ENCODE assay signal across 22 mouse cellular contexts in the genomic region with DNA sequence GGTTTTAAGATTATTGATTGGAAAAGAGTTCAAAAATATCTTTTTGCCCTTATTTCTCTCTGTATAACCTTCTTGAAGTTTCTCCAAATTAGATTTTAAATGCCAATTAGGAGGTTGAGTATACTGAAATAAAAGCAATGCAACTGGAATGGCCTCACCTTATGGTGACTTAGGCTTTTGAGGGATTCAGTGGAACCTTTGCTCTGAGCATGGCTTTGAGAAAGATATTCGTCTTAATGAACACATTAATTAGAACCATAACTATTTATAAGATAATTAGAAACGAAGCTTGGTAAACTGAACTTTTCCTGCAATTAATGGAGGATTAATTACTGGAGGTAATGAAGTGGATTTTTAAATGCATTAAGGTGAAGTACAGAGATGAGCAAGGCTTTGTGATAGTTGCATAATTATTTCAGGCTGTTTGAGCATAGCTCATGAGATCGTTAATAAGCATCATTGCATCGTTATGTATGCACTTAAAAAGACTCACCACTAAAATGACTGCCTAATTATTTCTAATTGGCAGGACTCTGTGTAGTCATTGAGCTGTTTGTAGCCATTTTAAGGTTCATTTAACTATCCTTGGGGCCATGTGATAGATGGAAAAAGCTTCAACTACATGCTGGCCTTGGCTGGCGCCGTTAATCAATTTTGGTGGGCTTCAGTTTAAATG. TPM values are rescaled to one million over a fixed set of nuclear protein-coding genes. Genes with fewer than 3 reads are reported as not detected.
DNase-seq lines count a peak whose midpoint lies in the region; ATAC-seq lines count a peak whose summit lies in the region.
"Had no signal": no experiment of that assay in that cellular context is flagged by ENCODE, and none has a peak within 500 bp of the region (broad histone marks: within the 10 kb centered on the region; RNA-seq: fewer than 3 reads in every experiment).

No protein-coding gene starts in this region.

- peak; percentile 3 for DNase-seq in embryonic facial prominence, embryonic 14.5 days (ENCODE audit: low spot score)
- DNase-seq in embryonic facial prominence, embryonic 10.5 days (ENCODE audit: low spot score), result no peak
- DNase-seq in midbrain, embryonic 14.5 days, result peak; percentile 6
- DNase-seq in adipocyte (ENCODE audit: low spot score), result no peak
- no peak for DNase-seq in left cerebral cortex, postnatal 25 days (ENCODE audit: low spot score in 2 of 2)
- DNase-seq in layer of hippocampus, adult 11-12 months (ENCODE audit: low spot score), result no peak
- DNase-seq: adrenal gland, postnatal 25 days; cerebellum, adult 11-12 months; cerebellum, postnatal 14 days; gastrocnemius, postnatal 25 days; kidney, adult 8-10 months; kidney, postnatal 25 days; lung, adult 2 months; lung, postnatal 36 days; thymus, adult 2 months had no signal

- H3K4me1 ChIP-seq in embryonic facial prominence, embryonic 14.5 days (ENCODE audit: control insufficient read depth, insufficient read depth, low read length), result no peaks in the 10 kb centered on the region
- H3K4me1 ChIP-seq in embryonic facial prominence, embryonic 10.5 days, result no peaks in the 10 kb centered on the region
- no peaks in the 10 kb centered on the region for H3K4me1 ChIP-seq in neural tube, embryonic 13.5 days (replicated peaks)
- no peaks in the 10 kb centered on the region for H3K4me1 ChIP-seq in neural tube, embryonic 15.5 days
- no peaks in the 10 kb centered on the region for H3K4me1 ChIP-seq in midbrain, embryonic 14.5 days (ENCODE audit: control insufficient read depth, insufficient read depth, low read length)
- H3K4me1 ChIP-seq: limb, embryonic 12.5 days; liver, embryonic 12.5 days had no signal

- no peak overlapping the region for H3K27ac ChIP-seq in embryonic facial prominence, embryonic 14.5 days (replicated peaks; ENCODE audit: low read depth, low read length)
- no peak overlapping the region for H3K27ac ChIP-seq in embryonic facial prominence, embryonic 10.5 days (replicated peaks)
- H3K27ac ChIP-seq in neural tube, embryonic 13.5 days (replicated peaks), result no peak overlapping the region
- no peak overlapping the region for H3K27ac ChIP-seq in neural tube, embryonic 15.5 days (replicated peaks)
- H3K27ac ChIP-seq in midbrain, embryonic 14.5 days (replicated peaks; ENCODE audit: low read depth, low read length), result no peak overlapping the region
- H3K27ac ChIP-seq: limb, embryonic 12.5 days; liver, embryonic 12.5 days had no signal

- no peaks in the 10 kb centered on the region for H3K27me3 ChIP-seq in embryonic facial prominence, embryonic 14.5 days (replicated peaks; ENCODE audit: control insufficient read depth, insufficient read depth, low read length)
- H3K27me3 ChIP-seq in embryonic facial prominence, embryonic 10.5 days (replicated peaks; ENCODE audit: low read depth, poor library complexity, severe bottlenecking), result no peaks in the 10 kb centered on the region
- H3K27me3 ChIP-seq in neural tube, embryonic 13.5 days, result no peaks in the 10 kb centered on the region
- H3K27me3 ChIP-seq in neural tube, embryonic 15.5 days (replicated peaks), result no peaks in the 10 kb centered on the region
- no peaks in the 10 kb centered on the region for H3K27me3 ChIP-seq in midbrain, embryonic 14.5 days (ENCODE audit: control insufficient read depth, insufficient read depth, low read length)
- H3K27me3 ChIP-seq: limb, embryonic 12.5 days; liver, embryonic 12.5 days had no signal

- no peak overlapping the region for H3K9ac ChIP-seq in embryonic facial prominence, embryonic 14.5 days (ENCODE audit: low read depth, low read length)
- no peak overlapping the region for H3K9ac ChIP-seq in neural tube, embryonic 13.5 days
- no peak overlapping the region for H3K9ac ChIP-seq in neural tube, embryonic 15.5 days (replicated peaks)
- no peak overlapping the region for H3K9ac ChIP-seq in midbrain, embryonic 14.5 days (replicated peaks; ENCODE audit: low read length)
- H3K9ac ChIP-seq: limb, embryonic 12.5 days; liver, embryonic 12.5 days had no signal

- intact Hi-C loops in left cerebral cortex, postnatal 25 days (cut with DNase I), result no loop called here

- H3K4me2 ChIP-seq in embryonic facial prominence, embryonic 14.5 days (ENCODE audit: low read depth, low read length), result no peak overlapping the region
- H3K4me2 ChIP-seq in neural tube, embryonic 13.5 days, result no peak overlapping the region
- H3K4me2 ChIP-seq in neural tube, embryonic 15.5 days, result no peak overlapping the region
- H3K4me2 ChIP-seq in midbrain, embryonic 14.5 days (ENCODE audit: low read length), result no peak overlapping the region
- H3K4me2 ChIP-seq: limb, embryonic 12.5 days; liver, embryonic 12.5 days had no signal

- H3K36me3 ChIP-seq in embryonic facial prominence, embryonic 14.5 days (ENCODE audit: control insufficient read depth, insufficient read depth, low read length), result no peaks in the 10 kb centered on the region
- peaks cover 10% of the 10 kb centered on the region; the same call in 1 of the 2 replicates for H3K36me3 ChIP-seq in embryonic facial prominence, embryonic 10.5 days (replicated peaks)
- H3K36me3 ChIP-seq in neural tube, embryonic 13.5 days, result peaks cover 3% of the 10 kb centered on the region; the same call in 1 of the 2 replicates
- no peaks in the 10 kb centered on the region for H3K36me3 ChIP-seq in neural tube, embryonic 15.5 days
- no peaks in the 10 kb centered on the region for H3K36me3 ChIP-seq in midbrain, embryonic 14.5 days (ENCODE audit: control insufficient read depth, insufficient read depth, low read length)

- H3K9me3 ChIP-seq in embryonic facial prominence, embryonic 14.5 days (ENCODE audit: control insufficient read depth, low read length), result no peaks in the 10 kb centered on the region
- no peaks in the 10 kb centered on the region for H3K9me3 ChIP-seq in embryonic facial prominence, embryonic 10.5 days
- H3K9me3 ChIP-seq in neural tube, embryonic 13.5 days, result no peaks in the 10 kb centered on the region
- no peaks in the 10 kb centered on the region for H3K9me3 ChIP-seq in neural tube, embryonic 15.5 days (replicated peaks)
- no peaks in the 10 kb centered on the region for H3K9me3 ChIP-seq in midbrain, embryonic 14.5 days (ENCODE audit: control insufficient read depth, low read length)
- H3K9me3 ChIP-seq: G1E; limb, embryonic 12.5 days; liver, embryonic 12.5 days had no signal

- no peak for ATAC-seq in embryonic facial prominence, embryonic 14.5 days (ENCODE audit: low read depth)
- peak; percentile 84 for ATAC-seq in neural tube, embryonic 13.5 days (ENCODE audit: low read depth)
- no peak; the same call in 1 of the 2 replicates for ATAC-seq in neural tube, embryonic 15.5 days (ENCODE audit: low FRiP score)
- ATAC-seq in midbrain, embryonic 14.5 days (ENCODE audit: low FRiP score, low TSS enrichment), result no peak
- ATAC-seq: liver, embryonic 12.5 days had no signal

- no peak overlapping the region for H3K4me3 ChIP-seq in embryonic facial prominence, embryonic 14.5 days (ENCODE audit: low read depth, low read length)
- H3K4me3 ChIP-seq in embryonic facial prominence, embryonic 10.5 days, result no peak overlapping the region
- no peak overlapping the region for H3K4me3 ChIP-seq in neural tube, embryonic 13.5 days
- H3K4me3 ChIP-seq in neural tube, embryonic 15.5 days (replicated peaks), result no peak overlapping the region
- H3K4me3 ChIP-seq in midbrain, embryonic 14.5 days (replicated peaks; ENCODE audit: low read depth, low read length), result no peak overlapping the region
- H3K4me3 ChIP-seq: erythroblast, embryonic 14.5 days; limb, embryonic 12.5 days; liver, embryonic 12.5 days had no signal

- WGBS in embryonic facial prominence, embryonic 14.5 days, result 69% methylated on average over 6 of the region's 6 CpGs
- WGBS in embryonic facial prominence, embryonic 10.5 days, result 69% methylated on average over 6 of the region's 6 CpGs
- 64% methylated on average over 6 of the region's 6 CpGs for WGBS in neural tube, embryonic 13.5 days
- WGBS in neural tube, embryonic 15.5 days, result 54% methylated on average over 6 of the region's 6 CpGs
- 83% methylated on average over 6 of the region's 6 CpGs for WGBS in midbrain, embryonic 14.5 days

RNA-seq across cellular contexts. Expression of a gene that starts 55.0 kb away (rescaled TPM):
- polyA plus RNA-seq in embryonic facial prominence, embryonic 14.5 days (2014; fragmentation: Nextera tagmentation; extraction: Ambion mirVana), result 17.8 and 18.6 TPM in 2 replicates
- polyA plus RNA-seq in embryonic facial prominence, embryonic 10.5 days (2016; fragmentation: Nextera tagmentation; extraction: Ambion mirVana), result 8.5 and 10.8 TPM in 2 replicates
- 18.6 and 18.9 TPM in 2 replicates for polyA plus RNA-seq in neural tube, embryonic 13.5 days (2015; fragmentation: Nextera tagmentation; extraction: Ambion mirVana)
- 8.5 and 13.2 TPM in 2 replicates for polyA plus RNA-seq in neural tube, embryonic 15.5 days (2015; fragmentation: Nextera tagmentation; extraction: Ambion mirVana)
- 61.8 and 74.7 TPM in 2 replicates for polyA plus RNA-seq in midbrain, embryonic 14.5 days (2014; fragmentation: Nextera tagmentation; extraction: Ambion mirVana)
- total RNA-seq in left cerebral cortex, postnatal 25 days (2021), result under 1 TPM in 1 of 2 experiments, not detected in 1; 0.73 TPM
- polyA plus RNA-seq: erythroblast, embryonic 14.5 days; intestine, embryonic 14.5 days had no signal

RNA-seq across cellular contexts. Expression of a gene that starts 55.3 kb away (rescaled TPM):
- 36.6 and 37.0 TPM in 2 replicates for polyA plus RNA-seq in embryonic facial prominence, embryonic 14.5 days (2014; fragmentation: Nextera tagmentation; extraction: Ambion mirVana)
- polyA plus RNA-seq in embryonic facial prominence, embryonic 10.5 days (2016; fragmentation: Nextera tagmentation; extraction: Ambion mirVana), result 42.0 and 45.0 TPM in 2 replicates
- 34.5 and 39.0 TPM in 2 replicates for polyA plus RNA-seq in neural tube, embryonic 13.5 days (2015; fragmentation: Nextera tagmentation; extraction: Ambion mirVana)
- polyA plus RNA-seq in neural tube, embryonic 15.5 days (2015; fragmentation: Nextera tagmentation; extraction: Ambion mirVana), result 26.7 and 29.9 TPM in 2 replicates
- 42.2 and 50.9 TPM in 2 replicates for polyA plus RNA-seq in midbrain, embryonic 14.5 days (2014; fragmentation: Nextera tagmentation; extraction: Ambion mirVana)
- 10 to 100 TPM; 31.0 to 31.1 TPM for total RNA-seq in left cerebral cortex, postnatal 25 days (2021)

Comparison
In these comparisons a context has a peak if more than half of its experiments do, and no peak if none do; other contexts are left out.
1. DNase-seq: peak in embryonic facial prominence, embryonic 14.5 days (single experiment) and midbrain, embryonic 14.5 days (single experiment); none in embryonic facial prominence, embryonic 10.5 days (single experiment), adipocyte (single experiment), left cerebral cortex, postnatal 25 days (0 of 2) and layer of hippocampus, adult 11-12 months (single experiment).